Mouse (Mus musculus) G1E (cell line): ENCODE results near the gene N4bp1.

Experiments used
- CTCF ChIP-seq: IDR thresholded peaks from 2 replicates; pipeline ENCODE4 v1.5.1; 2012; ENCODE audit warnings: low read depth, low read length, inconsistent platforms, mixed read lengths
- GATA1 ChIP-seq: IDR thresholded peaks from 2 replicates; pipeline ENCODE4 v1.6.1; 2012; ENCODE audit warnings: borderline replicate concordance, low read length, inconsistent platforms, mixed read lengths
- POLR2AphosphoS5 ChIP-seq: IDR thresholded peaks from 2 replicates; pipeline ENCODE4 v1.6.1; 2012; ENCODE audit warnings: low read depth, low read length, inconsistent platforms; ENCODE audit not compliant: insufficient replicate concordance
- TAL1 ChIP-seq: conservative IDR thresholded peaks from 2 replicates; pipeline ENCODE4 v1.6.1; 2012; ENCODE audit warnings: low read depth, low read length, inconsistent platforms, mixed read lengths

GRCm38 (mm10) chr8:86834496-86835260 lies 50.4 kb downstream of the N4bp1 start:
- TF ChIP-seq CTCF (no peak), GATA1 (no peak), TAL1 (no peak), POLR2AphosphoS5 (no peak)
